Mouse (Mus musculus): ENCODE data around the gene Ahcy.

GRCm38 (mm10) chr2:155080179-155080530 lies 5.9 kb upstream of the Ahcy start:
- no peak for TF ChIP-seq CTCF (conservative IDR thresholded peaks at IDR 0.05; ENCODE audit: low read length)
- no peak for TF ChIP-seq NANOG (IDR thresholded peaks at IDR 0.05; ENCODE audit: borderline replicate concordance, low read length)
- no peak for TF ChIP-seq POU5F1 (IDR thresholded peaks at IDR 0.05; ENCODE audit: borderline replicate concordance, low read length)
